8 mouse cellular contexts compared by ENCODE assay signal in the genomic region with DNA sequence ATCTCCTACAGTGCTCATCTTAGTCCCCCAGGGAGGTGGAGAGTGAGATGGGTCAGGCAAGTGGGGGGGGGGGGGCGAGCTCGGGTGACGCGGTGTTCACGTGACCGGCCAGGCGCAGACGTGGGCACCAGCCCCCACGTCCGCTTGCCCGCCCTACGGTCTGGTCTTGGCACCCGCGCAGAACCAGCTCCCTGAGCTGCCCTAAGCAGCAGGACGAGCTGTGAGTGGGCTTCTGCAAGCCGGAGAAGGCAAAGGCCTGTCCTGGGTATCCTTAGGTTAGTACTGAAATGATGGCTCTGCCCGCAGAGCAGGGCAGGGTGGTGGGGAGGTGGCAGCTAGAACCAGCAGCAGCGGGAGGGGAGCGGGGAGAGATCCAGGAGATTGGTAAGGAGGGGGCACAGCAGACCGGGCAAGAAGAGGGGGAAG. TPM values are rescaled to one million over a fixed set of nuclear protein-coding genes. Genes with fewer than 3 reads are reported as not detected.
DNase-seq lines count a peak whose midpoint lies in the region; ATAC-seq and TF ChIP-seq lines count a peak whose summit lies in the region.

No protein-coding gene starts in this region.

- no peaks in the 10 kb centered on the region for H3K36me3 ChIP-seq in kidney, postnatal 0 days (ENCODE audit: insufficient read depth, low read length)
- H3K36me3 ChIP-seq in heart, embryonic 13.5 days, result no peaks in the 10 kb centered on the region
- H3K36me3 ChIP-seq in midbrain, embryonic 15.5 days (replicated peaks), result no peaks in the 10 kb centered on the region

- H3K4me3 ChIP-seq in kidney, postnatal 0 days (replicated peaks; ENCODE audit: low read depth, low read length), result peak overlapping the region; percentile 28
- peak overlapping the region; percentile 53 for H3K4me3 ChIP-seq in heart, embryonic 13.5 days
- peak overlapping the region; percentile 49 for H3K4me3 ChIP-seq in left cerebral cortex, adult 2 months
- peak overlapping the region; percentile 56 for H3K4me3 ChIP-seq in midbrain, embryonic 15.5 days

- peak; percentile 0 for DNase-seq in kidney, postnatal 0 days (ENCODE audit: low spot score)
- no peak for DNase-seq in kidney, adult 18-20 months
- DNase-seq in cerebellum, adult 9-11 months, result peak; percentile 75
- peak; percentile 20 to 60 for DNase-seq in left cerebral cortex, adult 2 months (ENCODE audit: extremely low spot score in 1 of 2, low spot score in 2 of 2)
- DNase-seq in testis, postnatal 14 days (ENCODE audit: low spot score), result peak; percentile 6
- no peak for DNase-seq in urinary bladder, postnatal 36 days (ENCODE audit: low spot score in 2 of 2)

- H3K27ac ChIP-seq in kidney, postnatal 0 days, result no peak overlapping the region
- H3K27ac ChIP-seq in heart, embryonic 13.5 days (replicated peaks), result no peak overlapping the region
- peak overlapping the region; percentile 92 for H3K27ac ChIP-seq in left cerebral cortex, adult 2 months
- H3K27ac ChIP-seq in midbrain, embryonic 15.5 days, result peak overlapping the region; percentile 82

- H3K9me3 ChIP-seq in kidney, postnatal 0 days (replicated peaks; ENCODE audit: low read length), result no peaks in the 10 kb centered on the region
- no peaks in the 10 kb centered on the region for H3K9me3 ChIP-seq in heart, embryonic 13.5 days
- no peaks in the 10 kb centered on the region for H3K9me3 ChIP-seq in midbrain, embryonic 15.5 days

- no peaks in the 10 kb centered on the region for H3K4me1 ChIP-seq in kidney, postnatal 0 days (replicated peaks; ENCODE audit: insufficient read depth, low read length)
- no peaks in the 10 kb centered on the region for H3K4me1 ChIP-seq in heart, embryonic 13.5 days
- no peaks in the 10 kb centered on the region for H3K4me1 ChIP-seq in midbrain, embryonic 15.5 days

- no peaks in the 10 kb centered on the region for H3K27me3 ChIP-seq in kidney, postnatal 0 days (ENCODE audit: insufficient read depth, low read length)
- H3K27me3 ChIP-seq in heart, embryonic 13.5 days (replicated peaks), result 0 out of 2 replicates have a peak, but pooled peaks cover 10% of the 10 kb centered on the region
- H3K27me3 ChIP-seq in midbrain, embryonic 15.5 days (replicated peaks), result no peaks in the 10 kb centered on the region

- H3K4me2 ChIP-seq in kidney, postnatal 0 days (ENCODE audit: low read length), result peak overlapping the region; percentile 67
- H3K4me2 ChIP-seq in heart, embryonic 13.5 days, result peak overlapping the region; percentile 75
- H3K4me2 ChIP-seq in midbrain, embryonic 15.5 days, result peak overlapping the region; percentile 54

- no peak for TF ChIP-seq CTCF in kidney, postnatal 0 days (IDR thresholded peaks at IDR 0.05; ENCODE audit: low read depth)
- TF ChIP-seq CTCF in left cerebral cortex, adult 2 months (IDR thresholded peaks at IDR 0.05), result no peak

- 38% methylated on average over 12 of the region's 20 CpGs for WGBS in kidney, postnatal 0 days
- WGBS in heart, embryonic 13.5 days, result 9% methylated on average over 10 of the region's 20 CpGs
- WGBS in midbrain, embryonic 15.5 days, result 38% methylated on average over 15 of the region's 20 CpGs

- intact Hi-C loops in left cerebral cortex, adult 2 months (cut with DNase I), result loop anchor here (5.0 kb wide), 1 partner anchor 76 kb away; the partner anchor contains the start of gene Morf4l2

- H3K9ac ChIP-seq in kidney, postnatal 0 days (ENCODE audit: low read depth, low read length), result peak overlapping the region; percentile 18; the same call in 1 of the 2 replicates
- peak overlapping the region; percentile 61 for H3K9ac ChIP-seq in heart, embryonic 13.5 days
- peak overlapping the region; percentile 65 for H3K9ac ChIP-seq in midbrain, embryonic 15.5 days

- peak; percentile 46; the same call in 1 of the 2 replicates for ATAC-seq in kidney, postnatal 0 days (replicated peaks; ENCODE audit: low FRiP score, low read depth)
- no peak for ATAC-seq in heart, embryonic 13.5 days (ENCODE audit: extremely low read depth, insufficient number of reproducible peaks, low FRiP score, low TSS enrichment)
- ATAC-seq in midbrain, embryonic 15.5 days (replicated peaks), result peak; percentile 93

RNA-seq across cellular contexts. Expression of gene Tceal1, which starts 41.5 kb away (rescaled TPM):
- polyA plus RNA-seq in kidney, postnatal 0 days (2015; fragmentation: Nextera tagmentation; extraction: Ambion mirVana), result 13.4 and 17.1 TPM in 2 replicates
- 9.6 and 10.0 TPM in 2 replicates for polyA plus RNA-seq in heart, embryonic 13.5 days (2015; fragmentation: Nextera tagmentation; extraction: Ambion mirVana)
- total RNA-seq in left cerebral cortex, adult 2 months (2021), result 10 to 100 TPM; 14.1 to 16.6 TPM
- polyA plus RNA-seq in midbrain, embryonic 15.5 days (2015; fragmentation: Nextera tagmentation; extraction: Ambion mirVana), result 21.3 and 22.1 TPM in 2 replicates

Comparison
In these comparisons a context has a peak if more than half of its experiments do, and no peak if none do; other contexts are left out.
1. DNase-seq: peak in kidney, postnatal 0 days (single experiment), cerebellum, adult 9-11 months (single experiment), left cerebral cortex, adult 2 months (2 of 2) and testis, postnatal 14 days (single experiment); none in kidney, adult 18-20 months (single experiment) and urinary bladder, postnatal 36 days (0 of 2).
2. H3K27ac ChIP-seq: peak in left cerebral cortex, adult 2 months (single experiment) and midbrain, embryonic 15.5 days (single experiment); none in kidney, postnatal 0 days (single experiment) and heart, embryonic 13.5 days (single experiment).
3. Peak in every context shown above with its lines, with median percentiles within 50 percentile points of each other: H3K4me2 ChIP-seq, H3K4me3 ChIP-seq and H3K9ac ChIP-seq.